Mouse (Mus musculus): Measurements from ENCODE around the gene Olfr332. TPM values are rescaled to one million over a fixed set of nuclear protein-coding genes. Genes with fewer than 3 reads are reported as not detected.

Gene Olfr332
- polyA plus RNA-seq, 1 experiment: not detected

- Histone ChIP-seq H3K9me3 (ENCODE audit: control insufficient read depth, low read length) (no peaks in the 10 kb centered on the region), H3K4me1 (ENCODE audit: control insufficient read depth) (no peaks in the 10 kb centered on the region), H3K36me3 (ENCODE audit: control insufficient read depth) (no peaks in the 10 kb centered on the region), H3K27me3 (ENCODE audit: control insufficient read depth) (no peaks in the 10 kb centered on the region), H3K4me3 (replicated peaks) (no peak within 1 kb of the TSS)
- TF ChIP-seq GATA1 (IDR thresholded peaks at IDR 0.05; ENCODE audit: low read length) (no peak), TAL1 (IDR thresholded peaks at IDR 0.05; ENCODE audit: low read length) (no peak)
Observed at GRCm38 (mm10) chr11:58452759-58453158, 39.6 kb downstream of the Olfr332 start, which contains the start of gene Lypd9. Gene Lypd9, minus strand, starts transcription at chr11:58452923.

Other genes with a start within 250 kb of the Olfr332 start
- gene 4930438A08Rik, start 217.8 kb downstream of the Olfr332 start, polyA plus RNA-seq (2012): not detected in 2 replicates
- 1.1 and 1.6 TPM in 2 replicates for gene Zfp692, start 185.5 kb downstream of the Olfr332 start, polyA plus RNA-seq (2012)
- 1.8 and 2.6 TPM in 2 replicates for gene Zfp672, start 162.2 kb downstream of the Olfr332 start, polyA plus RNA-seq (2012)
- 3.4 and 5.6 TPM in 2 replicates for gene Sh3bp5l, start 161.8 kb downstream of the Olfr332 start, polyA plus RNA-seq (2012)
- not detected in 2 replicates for gene Lypd8, start 113.5 kb downstream of the Olfr332 start, polyA plus RNA-seq (2012)
- not detected in 2 replicates for gene 1810065E05Rik, start 71.4 kb downstream of the Olfr332 start, polyA plus RNA-seq (2012)
- gene Gm12253, start 60.0 kb downstream of the Olfr332 start, polyA plus RNA-seq (2012): not detected in 2 replicates
- not detected in 2 replicates for gene Lypd9, start 39.6 kb downstream of the Olfr332 start, polyA plus RNA-seq (2012)
- gene Olfr30, start 30.3 kb downstream of the Olfr332 start, polyA plus RNA-seq (2012): not detected in 2 replicates
- gene Olfr331, start 10.0 kb upstream of the Olfr332 start, polyA plus RNA-seq (2012): not detected in 2 replicates
- gene Olfr330, start 42.3 kb upstream of the Olfr332 start, polyA plus RNA-seq (2012): not detected in 2 replicates
- gene Olfr329-ps, start 53.9 kb upstream of the Olfr332 start, polyA plus RNA-seq (2012): not detected in 2 replicates
- gene Olfr328, start 63.1 kb upstream of the Olfr332 start, polyA plus RNA-seq (2012): not detected in 2 replicates
- gene Olfr224, start 78.0 kb upstream of the Olfr332 start, polyA plus RNA-seq (2012): 0.02 TPM in 1 of 2 replicates, not detected in the other
- not detected in 2 replicates for gene Olfr325, start 85.2 kb upstream of the Olfr332 start, polyA plus RNA-seq (2012)
- not detected in 2 replicates for gene Olfr324, start 102.6 kb upstream of the Olfr332 start, polyA plus RNA-seq (2012)
- gene 2210407C18Rik, start 123.5 kb upstream of the Olfr332 start, polyA plus RNA-seq (2012): not detected in 2 replicates
- gene Olfr323, start 137.9 kb upstream of the Olfr332 start, polyA plus RNA-seq (2012): 0.02 TPM in 1 of 2 replicates, not detected in the other
- gene Trim58, start 147.9 kb upstream of the Olfr332 start, polyA plus RNA-seq (2012): 5.5 and 5.7 TPM in 2 replicates
- 0.04 and 0.05 TPM in 2 replicates for gene Olfr322, start 166.2 kb upstream of the Olfr332 start, polyA plus RNA-seq (2012)
- not detected in 2 replicates for gene Olfr320, start 188.5 kb upstream of the Olfr332 start, polyA plus RNA-seq (2012)
- gene Olfr319, start 206.6 kb upstream of the Olfr332 start, polyA plus RNA-seq (2012): not detected in 2 replicates
- not detected in 2 replicates for gene Olfr318, start 231.5 kb upstream of the Olfr332 start, polyA plus RNA-seq (2012)
- gene Olfr317, start 246.7 kb upstream of the Olfr332 start, polyA plus RNA-seq (2012): not detected in 2 replicates